Mouse (Mus musculus): ENCODE results near the gene Slc4a7. TPM values are rescaled to one million over a fixed set of nuclear protein-coding genes. Genes with fewer than 3 reads are reported as not detected.

The Slc4a7 gene
- polyA plus RNA-seq (2012; ENCODE audit: insufficient read depth, insufficient read length, low replicate concordance, missing spikeins): 241 TPM in 1 of 2 replicates, not detected in the other

DNA sequence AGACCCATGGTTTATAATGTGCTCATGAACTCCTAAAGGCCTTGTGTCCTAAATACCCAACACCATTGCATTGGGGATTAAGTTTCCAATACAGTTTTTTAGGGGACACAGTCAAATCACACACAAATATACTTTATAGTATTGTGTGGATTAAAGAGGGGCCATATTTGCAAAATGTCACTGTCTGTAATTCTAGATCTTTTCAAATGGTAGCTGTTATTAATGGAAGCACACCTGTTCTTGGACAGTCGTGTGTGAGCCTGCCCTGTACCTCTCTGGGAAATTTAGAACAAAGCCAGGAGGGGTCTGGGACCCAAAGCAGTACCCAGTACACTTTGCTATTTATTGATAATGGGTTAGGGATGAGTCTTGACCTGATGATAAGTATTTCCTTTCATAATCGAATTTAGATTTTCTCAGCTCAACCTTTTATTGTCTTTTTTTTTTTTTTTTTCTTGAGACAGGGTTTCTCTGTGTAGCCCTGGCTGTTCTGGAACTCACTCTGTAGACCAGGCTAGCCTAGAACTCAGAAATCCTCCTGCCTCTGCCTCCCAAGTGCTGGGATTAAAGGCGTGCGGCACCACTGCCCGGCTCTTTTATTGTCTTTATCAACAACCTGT is at the start of gene Slc4a7:
Slc4a7 (plus strand) TSS at position 570 of the 620 bp plus-strand sequence.
- Histone ChIP-seq H3K27ac (ENCODE audit: insufficient read depth, low read depth, low read length) (peak within 1 kb of the TSS; percentile 84), H3K4me1 (ENCODE audit: control insufficient read depth, insufficient read depth, low read length) (no peaks in the 10 kb centered on the region), H3K4me3 (ENCODE audit: insufficient read depth, low read depth, low read length) (peak within 1 kb of the TSS; percentile 97)
- no peak for TF ChIP-seq CTCF (IDR thresholded peaks at IDR 0.05; ENCODE audit: insufficient read depth, low read depth, low read length)
- TF ChIP-seq POLR2A (IDR thresholded peaks at IDR 0.05; ENCODE audit: insufficient read depth, low read depth, low read length): no peak
- WGBS: 94% methylated on average over 5 of the region's 5 CpGs

DNA sequence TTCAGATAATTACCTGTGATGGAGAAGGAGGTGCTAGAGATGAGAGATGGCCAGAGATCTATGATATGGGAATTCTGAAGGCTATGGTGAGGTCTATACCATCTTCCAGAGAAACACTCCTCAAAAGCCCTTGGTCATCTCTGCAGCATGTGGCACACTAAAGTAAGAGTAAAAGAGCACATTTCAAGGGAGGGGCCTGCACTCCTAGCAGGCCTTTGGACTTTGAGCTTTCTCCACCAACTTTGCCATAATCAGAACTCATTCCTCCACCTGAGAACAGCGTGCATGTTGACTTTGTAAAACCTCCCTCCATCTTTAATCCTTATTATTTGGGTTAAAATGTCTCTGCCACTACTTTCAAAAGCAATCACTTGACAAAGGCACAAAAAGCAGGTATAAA is 31.5 kb upstream of the Slc4a7 start:
- Histone ChIP-seq H3K27ac (ENCODE audit: insufficient read depth, low read depth, low read length) (no peak overlapping the region), H3K4me3 (ENCODE audit: insufficient read depth, low read depth, low read length) (no peak overlapping the region), H3K4me1 (ENCODE audit: control insufficient read depth, insufficient read depth, low read length) (no peaks in the 10 kb centered on the region)
- 87% methylated on average over 1 of the region's 1 CpGs for WGBS
- TF ChIP-seq CTCF (IDR thresholded peaks at IDR 0.05; ENCODE audit: insufficient read depth, low read depth, low read length): no peak
- no peak for TF ChIP-seq POLR2A (IDR thresholded peaks at IDR 0.05; ENCODE audit: insufficient read depth, low read depth, low read length)

DNA sequence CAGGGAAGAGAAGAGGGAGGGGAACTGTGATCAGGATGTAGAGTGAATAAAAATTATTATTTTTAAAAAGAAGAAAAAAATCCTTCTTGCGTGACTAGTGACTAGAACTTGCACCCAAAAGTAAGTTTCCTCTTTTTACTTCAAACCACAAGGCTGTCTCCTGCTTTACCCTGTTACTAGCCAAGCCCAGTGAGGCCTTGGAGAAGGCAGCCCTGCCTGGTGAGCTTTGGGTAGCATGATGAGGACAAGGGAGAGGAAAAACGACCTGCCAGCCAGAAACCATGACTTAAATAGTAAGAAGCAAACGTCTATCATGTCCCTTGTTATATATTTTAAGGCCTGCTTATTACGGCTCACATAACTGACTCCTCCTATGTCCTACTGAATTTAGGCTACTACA is 20.5 kb upstream of the Slc4a7 start:
- TF ChIP-seq CTCF (IDR thresholded peaks at IDR 0.05; ENCODE audit: insufficient read depth, low read depth, low read length) (no peak), POLR2A (IDR thresholded peaks at IDR 0.05; ENCODE audit: insufficient read depth, low read depth, low read length) (no peak)
- 0 out of 2 replicates have a peak, but pooled peaks cover 3% of the 10 kb centered on the region for H3K4me1 ChIP-seq (ENCODE audit: control insufficient read depth, insufficient read depth, low read length)
- H3K4me3 ChIP-seq (ENCODE audit: insufficient read depth, low read depth, low read length): no peak overlapping the region
- 77% methylated on average over 4 of the region's 4 CpGs for WGBS
- H3K27ac ChIP-seq (ENCODE audit: insufficient read depth, low read depth, low read length): no peak overlapping the region

DNA sequence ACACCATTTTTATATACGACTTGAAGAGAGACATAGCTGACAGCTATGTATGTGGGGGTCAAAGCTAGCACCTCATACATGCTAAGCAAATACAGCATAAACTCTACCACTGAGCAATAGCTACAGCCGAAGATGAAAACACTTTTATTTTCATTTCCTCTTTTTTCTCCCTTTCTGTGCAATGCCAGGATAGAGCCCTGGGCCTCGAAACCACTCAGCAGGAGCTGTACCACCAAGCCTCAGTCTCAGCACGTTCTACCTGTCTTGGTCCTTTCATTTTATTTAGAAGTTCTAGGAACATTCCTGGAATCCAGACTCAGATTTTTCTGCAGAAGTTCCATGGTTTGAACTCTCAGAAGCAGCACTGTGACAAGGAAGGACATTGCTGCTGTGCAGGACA is 17.3 kb upstream of the Slc4a7 start:
- H3K27ac ChIP-seq (ENCODE audit: insufficient read depth, low read depth, low read length): no peak overlapping the region
- no peak overlapping the region for H3K4me3 ChIP-seq (ENCODE audit: insufficient read depth, low read depth, low read length)
- WGBS: 84% methylated on average over 4 of the region's 4 CpGs
- no peak for TF ChIP-seq POLR2A (IDR thresholded peaks at IDR 0.05; ENCODE audit: insufficient read depth, low read depth, low read length)
- TF ChIP-seq CTCF (IDR thresholded peaks at IDR 0.05; ENCODE audit: insufficient read depth, low read depth, low read length): no peak
- 0 out of 2 replicates have a peak, but pooled peaks cover 3% of the 10 kb centered on the region for H3K4me1 ChIP-seq (ENCODE audit: control insufficient read depth, insufficient read depth, low read length)

DNA sequence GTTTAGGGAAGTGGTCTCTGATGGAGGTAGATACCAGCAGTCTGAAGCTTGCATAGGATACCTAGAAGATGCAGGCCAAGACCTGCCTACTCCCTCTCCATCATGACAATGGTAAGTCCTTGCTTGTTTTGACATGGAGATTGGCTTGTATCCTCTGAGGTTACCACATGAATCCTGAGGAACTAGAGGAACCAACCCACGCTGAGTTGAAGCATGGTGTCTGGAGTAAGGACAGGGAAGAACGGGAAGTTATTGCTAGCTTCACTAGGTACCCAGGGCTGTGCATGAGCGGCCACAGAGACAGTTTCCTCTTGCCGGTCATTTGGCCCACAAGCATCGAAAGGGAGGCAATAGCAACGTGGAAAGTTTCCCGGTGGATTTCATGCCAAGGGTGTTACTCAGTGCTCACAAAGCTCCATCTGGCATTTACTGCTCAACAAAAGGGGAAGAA is 16.0 kb upstream of the Slc4a7 start:
- WGBS: 55% methylated on average over 7 of the region's 7 CpGs
- Histone ChIP-seq H3K27ac (ENCODE audit: insufficient read depth, low read depth, low read length) (no peak overlapping the region), H3K4me1 (ENCODE audit: control insufficient read depth, insufficient read depth, low read length) (0 out of 2 replicates have a peak, but pooled peaks cover 3% of the 10 kb centered on the region), H3K4me3 (ENCODE audit: insufficient read depth, low read depth, low read length) (no peak overlapping the region)
- TF ChIP-seq POLR2A (IDR thresholded peaks at IDR 0.05; ENCODE audit: insufficient read depth, low read depth, low read length): no peak
- TF ChIP-seq CTCF (IDR thresholded peaks at IDR 0.05; ENCODE audit: insufficient read depth, low read depth, low read length): no peak

DNA sequence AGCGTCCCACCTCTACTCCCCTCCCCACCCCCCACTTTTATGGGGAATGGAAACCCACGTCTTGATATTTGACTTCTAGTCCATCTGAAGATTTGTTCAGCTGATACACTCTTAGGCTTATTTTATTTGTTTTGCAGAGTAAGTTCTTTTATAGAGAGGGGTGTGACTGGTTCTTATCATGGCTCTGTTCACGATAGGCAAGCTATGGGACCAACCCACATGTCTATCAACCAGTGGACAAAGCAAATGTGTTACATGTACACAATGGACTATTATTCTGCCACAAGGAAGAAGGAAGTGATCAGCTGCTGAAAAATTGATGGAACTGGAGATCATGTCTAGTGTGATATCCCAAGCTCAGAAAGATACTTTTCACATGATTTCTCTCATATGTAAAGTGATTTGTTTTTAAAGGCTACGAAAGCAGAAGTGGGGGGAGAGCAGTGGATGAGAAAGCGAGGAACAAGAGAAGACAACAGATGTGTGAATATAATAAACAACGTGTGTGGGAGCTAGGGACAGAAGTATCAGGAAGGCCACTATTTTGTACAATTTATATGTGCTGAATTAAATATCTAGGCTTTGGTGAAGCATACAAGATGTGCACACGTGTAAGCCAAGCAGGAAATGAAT is 14.7 kb upstream of the Slc4a7 start:
- no peak overlapping the region for H3K27ac ChIP-seq (ENCODE audit: insufficient read depth, low read depth, low read length)
- H3K4me3 ChIP-seq (ENCODE audit: insufficient read depth, low read depth, low read length): no peak overlapping the region
- 0 out of 2 replicates have a peak, but pooled peaks cover 3% of the 10 kb centered on the region for H3K4me1 ChIP-seq (ENCODE audit: control insufficient read depth, insufficient read depth, low read length)
- 80% methylated on average over 7 of the region's 7 CpGs for WGBS
- TF ChIP-seq CTCF (IDR thresholded peaks at IDR 0.05; ENCODE audit: insufficient read depth, low read depth, low read length) (no peak), POLR2A (IDR thresholded peaks at IDR 0.05; ENCODE audit: insufficient read depth, low read depth, low read length) (no peak)

DNA sequence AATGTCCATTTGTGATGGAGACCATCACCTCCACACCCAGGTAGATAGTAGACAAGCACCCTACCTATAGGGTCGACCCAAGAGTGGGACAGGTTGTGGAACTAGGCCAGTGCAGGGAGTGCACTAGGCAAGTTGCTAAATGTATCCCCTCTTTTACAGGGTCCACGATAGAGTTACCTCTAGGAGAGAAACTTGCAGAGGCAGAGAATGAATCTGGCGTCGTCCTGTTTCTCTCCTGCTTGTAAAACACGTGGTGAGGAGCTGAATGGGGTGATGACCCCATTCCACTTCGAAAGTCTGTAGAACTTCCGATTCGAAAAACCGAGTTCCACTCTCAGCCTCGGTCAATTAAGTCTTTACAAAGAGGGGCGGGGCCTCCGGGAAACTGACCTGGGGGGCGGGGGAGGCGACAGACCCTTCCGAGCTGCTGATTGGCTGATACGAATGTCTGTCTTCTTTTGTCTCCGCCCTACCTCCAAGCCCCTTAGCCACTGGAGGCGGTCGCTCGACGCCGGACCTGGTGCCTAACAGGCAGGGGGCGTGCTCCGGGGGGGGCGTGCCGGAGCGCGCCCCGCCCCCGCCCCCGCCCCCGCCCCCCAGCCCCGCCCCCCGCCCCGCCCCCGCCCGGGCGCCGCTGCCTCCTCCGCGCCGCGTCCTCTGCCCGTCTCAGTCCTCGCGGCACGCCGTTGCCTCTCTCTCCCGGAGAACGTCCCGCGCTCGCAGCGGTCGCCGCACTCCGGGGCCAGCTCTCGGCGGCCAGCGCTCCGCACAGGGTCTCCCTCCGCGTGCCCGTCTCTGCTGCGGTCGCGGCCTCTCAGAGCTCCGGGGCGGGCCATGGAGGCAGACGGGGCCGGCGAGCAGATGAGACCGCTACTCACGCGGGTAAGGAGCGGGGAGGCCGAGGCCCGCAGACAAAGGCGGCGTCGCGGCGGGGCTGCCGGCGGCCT is 593 bp downstream of the Slc4a7 start:
- peak overlapping the region; percentile 84 for H3K27ac ChIP-seq (ENCODE audit: insufficient read depth, low read depth, low read length)
- under 1% methylated on average over 67 of the region's 85 CpGs for WGBS
- H3K4me1 ChIP-seq (ENCODE audit: control insufficient read depth, insufficient read depth, low read length): no peaks in the 10 kb centered on the region
- TF ChIP-seq POLR2A (IDR thresholded peaks at IDR 0.05; ENCODE audit: insufficient read depth, low read depth, low read length): peak; percentile 44
- TF ChIP-seq CTCF (IDR thresholded peaks at IDR 0.05; ENCODE audit: insufficient read depth, low read depth, low read length): no peak
- H3K4me3 ChIP-seq (ENCODE audit: insufficient read depth, low read depth, low read length): peak overlapping the region; percentile 97

DNA sequence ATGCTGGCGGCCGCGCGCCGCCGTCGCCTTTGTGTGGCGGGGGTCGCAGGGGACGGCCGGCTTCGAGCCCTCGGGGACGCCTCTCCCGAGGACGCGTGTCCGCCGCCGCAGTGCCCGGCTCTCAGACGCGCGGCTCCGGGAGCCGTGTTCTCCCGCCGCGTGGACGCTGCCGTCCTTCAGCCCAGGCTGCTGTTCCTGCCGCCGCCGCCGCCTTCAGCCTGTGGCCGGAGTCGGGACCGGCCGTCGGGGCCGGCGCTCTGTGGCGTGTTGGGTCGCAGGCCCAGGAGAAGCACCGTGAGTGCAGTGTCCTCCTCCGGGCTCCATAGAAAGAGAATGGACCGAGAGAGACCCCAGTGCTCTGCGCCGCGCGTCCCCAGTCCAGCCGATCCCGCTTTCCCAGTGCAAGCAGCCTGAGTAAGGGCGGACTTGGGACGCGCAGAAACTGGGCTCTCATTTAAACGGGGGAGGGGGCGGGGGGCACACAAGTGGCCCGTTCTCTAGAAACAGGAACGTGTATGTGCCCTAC is 1.3 kb downstream of the Slc4a7 start:
- H3K4me3 ChIP-seq (ENCODE audit: insufficient read depth, low read depth, low read length): peak overlapping the region; percentile 97
- TF ChIP-seq POLR2A (IDR thresholded peaks at IDR 0.05; ENCODE audit: insufficient read depth, low read depth, low read length) (no peak), CTCF (IDR thresholded peaks at IDR 0.05; ENCODE audit: insufficient read depth, low read depth, low read length) (no peak)
- peak overlapping the region; percentile 84 for H3K27ac ChIP-seq (ENCODE audit: insufficient read depth, low read depth, low read length)
- no peaks in the 10 kb centered on the region for H3K4me1 ChIP-seq (ENCODE audit: control insufficient read depth, insufficient read depth, low read length)
- 1% methylated on average over 60 of the region's 60 CpGs for WGBS

All from olfactory bulb, adult 2 months (tissue).